Mouse (Mus musculus) heart, adult 10 weeks (tissue): ENCODE measurements around the gene Mtfmt. TPM values are rescaled to one million over a fixed set of nuclear protein-coding genes. Genes with fewer than 3 reads are reported as not detected.

Experiments
- polyA plus RNA-seq: library from polyadenylated mRNA; stranded (reverse); fragments of 350-450 nt; fragmentation: Illumina TruSeq; extraction: RNeasy Lipid Tissue Mini Kit (QIAGEN cat#74804); gene quantifications from one replicate; pipeline ENCODE4 v1.2.3, GENCODE M21; 2014; ENCODE audit warnings: low read depth, low replicate concordance

Mtfmt gene
- polyA plus RNA-seq, result 10.2 TPM

GRCm38 (mm10) chr9:65435671-65436301 lies at the start of gene Mtfmt:
Gene Mtfmt, plus strand, starts transcription at chr9:65435782.

DNA sequence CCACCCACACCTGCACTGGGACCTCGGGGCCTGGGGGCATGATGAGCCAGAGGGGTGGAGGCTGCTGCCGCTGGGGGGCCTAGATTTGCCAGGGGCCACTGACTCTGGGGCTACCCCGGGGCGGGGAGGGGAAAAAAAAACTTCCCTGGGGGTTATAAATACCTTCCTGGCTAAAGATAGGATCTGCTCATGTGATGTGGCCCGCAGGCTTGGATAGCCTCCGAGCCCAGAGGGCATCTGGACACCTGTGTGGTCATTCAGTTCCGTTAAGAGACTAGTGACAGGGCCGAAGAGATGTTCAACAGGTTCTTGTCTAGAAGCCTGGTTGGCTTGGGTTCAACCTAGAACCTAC lies 44.0 kb upstream of the Mtfmt start, which contains the start of gene Kbtbd13:
Gene Kbtbd13, minus strand, starts transcription at position 40 of the 352 bp plus-strand sequence.

GRCm38 (mm10) chr9:65398279-65398678 lies 37.3 kb upstream of the Mtfmt start, which contains the start of gene Rasl12:
Gene Rasl12, plus strand, starts transcription at chr9:65398506.

GRCm38 (mm10) chr9:65422760-65423501 lies 12.7 kb upstream of the Mtfmt start, which contains the start of gene Slc51b:
Gene Slc51b, minus strand, starts transcription at chr9:65422955.

DNA sequence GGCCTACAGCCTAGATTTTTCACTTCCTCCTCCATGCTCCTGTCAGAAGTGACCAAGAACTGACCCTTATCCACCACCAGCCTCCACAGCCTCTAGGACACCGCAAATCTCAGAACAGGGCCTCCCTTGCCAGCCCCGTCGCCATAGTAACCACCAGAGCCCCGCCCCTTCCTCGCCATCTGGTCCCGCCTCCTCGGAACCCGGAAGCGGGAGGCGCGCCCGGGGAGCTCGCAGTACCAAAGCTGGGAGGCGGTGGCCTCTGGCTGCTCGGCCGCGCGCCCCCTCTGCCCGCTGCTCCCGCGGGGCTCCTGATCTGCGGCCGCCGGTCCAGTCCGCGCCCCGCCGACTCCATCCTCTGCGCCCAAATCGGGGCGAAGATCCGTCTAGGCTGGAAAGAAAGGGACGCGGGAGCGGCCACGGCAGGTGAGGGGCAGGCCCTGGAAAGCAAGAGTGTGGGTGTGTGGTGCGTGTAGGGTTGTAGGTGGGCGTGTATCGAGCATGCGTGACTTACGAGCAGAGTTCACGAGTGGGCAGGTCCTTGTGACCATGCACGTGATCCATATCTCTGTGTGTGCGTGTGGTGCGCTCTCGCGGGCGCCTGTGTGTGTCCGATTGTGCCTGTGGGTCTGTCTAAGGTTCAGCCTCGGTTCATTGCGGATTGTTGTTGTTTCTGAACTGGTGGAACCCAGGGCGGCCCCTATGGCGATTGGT lies 25.3 kb downstream of the Mtfmt start, which contains the start of gene Spg21:
Gene Spg21, plus strand, starts transcription at position 216 of the 711 bp plus-strand sequence.

Other genes starting within 250 kb of the Mtfmt start
- gene Parp16, start 240.4 kb upstream of the Mtfmt start, polyA plus RNA-seq, result 3.2 TPM
- gene Cilp, start 170.6 kb upstream of the Mtfmt start, polyA plus RNA-seq, result 10.0 TPM
- 90.6 TPM for gene Clpx, start 141.5 kb upstream of the Mtfmt start, polyA plus RNA-seq
- 12.3 TPM for gene Pdcd7, start 89.7 kb upstream of the Mtfmt start, polyA plus RNA-seq
- gene Ubap1l, start 74.7 kb upstream of the Mtfmt start, polyA plus RNA-seq, result not detected
- 3.0 TPM for gene Kbtbd13, start 44.1 kb upstream of the Mtfmt start, polyA plus RNA-seq
- gene Rasl12, start 37.3 kb upstream of the Mtfmt start, polyA plus RNA-seq, result 14.5 TPM
- gene Slc51b, start 12.8 kb upstream of the Mtfmt start, polyA plus RNA-seq, result not detected
- 15.1 TPM for gene Spg21, start 25.2 kb downstream of the Mtfmt start, polyA plus RNA-seq
- not detected for gene Ankdd1a, start 84.4 kb downstream of the Mtfmt start, polyA plus RNA-seq
- gene Plekho2, start 144.3 kb downstream of the Mtfmt start, polyA plus RNA-seq, result 11.4 TPM
- gene Pif1, start 151.4 kb downstream of the Mtfmt start, polyA plus RNA-seq, result not detected
- gene Rbpms2, start 193.9 kb downstream of the Mtfmt start, polyA plus RNA-seq, result 44.9 TPM
- 187 TPM for gene Oaz2, start 232.2 kb downstream of the Mtfmt start, polyA plus RNA-seq